Mouse (Mus musculus) testis, postnatal 14 days (tissue): ENCODE data around the gene Ppp1r1a.
A peak's percentile ranks its signal among the peaks of the same experiment; 100 is the strongest.

Experiments
- DNase-seq: peaks from one replicate; pipeline ENCODE4 v3.0.0; 2021; ENCODE audit warnings: low spot score

Gene Ppp1r1a

DNA sequence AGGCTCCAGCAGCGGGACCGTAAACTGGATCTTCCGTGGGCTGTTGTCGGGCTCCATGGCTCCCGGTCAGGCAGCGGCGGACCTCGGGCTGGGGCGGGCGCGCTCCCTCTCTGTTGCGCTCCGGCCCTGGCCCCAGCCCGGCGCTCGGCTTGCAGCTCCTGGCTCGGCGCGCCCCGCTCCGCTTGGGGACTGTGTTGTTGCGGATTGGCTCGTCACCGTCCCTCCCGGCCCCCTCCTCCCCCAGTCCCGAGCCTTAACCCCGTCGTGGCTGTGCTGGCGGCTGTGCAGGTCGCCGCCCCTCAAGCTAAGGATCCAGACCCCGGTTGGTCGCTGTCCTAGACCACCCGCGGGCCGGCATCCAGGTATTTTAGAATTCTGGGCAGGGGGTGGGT is at the start of gene Ppp1r1a:
TSS of gene Ppp1r1a (minus strand) at position 182 of the 392 bp plus-strand sequence.
- DNase-seq = no peak

DNA sequence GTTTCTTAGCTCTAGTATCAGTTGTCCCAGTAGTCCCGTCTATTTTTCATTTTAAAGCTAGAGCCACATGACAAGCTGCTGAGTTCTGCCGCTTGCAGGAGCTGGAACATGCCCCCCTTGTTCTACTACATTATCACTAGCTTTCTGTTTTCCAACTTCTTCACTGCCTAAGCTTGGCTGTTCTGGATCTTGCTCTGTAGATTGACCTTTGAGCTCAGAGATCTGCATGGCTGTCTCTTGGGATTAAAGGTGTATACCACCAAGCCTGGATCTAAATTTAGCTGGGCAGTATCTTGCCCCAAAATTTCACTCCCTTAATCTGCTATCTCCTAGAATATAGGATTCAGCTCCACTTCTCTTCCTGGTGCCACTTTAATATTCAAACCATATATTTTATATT is 48.1 kb upstream of the Ppp1r1a start:
- DNase-seq = no peak

- no peak for DNase-seq
Observed at GRCm38 (mm10) chr15:103564981-103565380, 27.2 kb upstream of the Ppp1r1a start, which contains the start of gene Glycam1. Gene Glycam1, minus strand, starts transcription at chr15:103565081.

GRCm38 (mm10) chr15:103552096-103552690 is 14.4 kb upstream of the Ppp1r1a start:
- DNase-seq = no peak

- DNase-seq = no peak
Observed at GRCm38 (mm10) chr15:103551053-103551452, 13.2 kb upstream of the Ppp1r1a start.

- no peak for DNase-seq
Observed at GRCm38 (mm10) chr15:103549475-103549874, 11.7 kb upstream of the Ppp1r1a start.

- DNase-seq = no peak
Observed at GRCm38 (mm10) chr15:103547983-103548382, 10.2 kb upstream of the Ppp1r1a start.

DNA sequence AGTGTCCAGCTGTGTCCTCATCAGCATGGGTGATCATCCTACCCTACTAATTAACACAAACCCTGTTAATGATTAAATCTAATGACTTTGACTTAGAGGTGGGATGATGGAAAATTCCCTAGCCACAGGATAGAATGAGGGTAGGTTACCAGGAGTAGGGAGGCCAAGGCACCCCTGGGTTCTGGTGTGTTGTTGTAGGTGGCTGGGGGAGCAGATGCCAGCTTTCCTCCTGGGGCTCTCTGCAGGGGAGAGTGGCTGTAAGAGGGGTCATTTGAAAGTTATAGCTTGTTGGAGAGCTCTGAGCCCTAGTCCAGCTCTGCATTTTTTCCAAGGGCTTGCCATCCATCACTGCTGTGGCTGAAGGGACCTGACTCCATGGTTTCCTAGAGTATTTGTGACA is 4.7 kb upstream of the Ppp1r1a start:
- DNase-seq = no peak

GRCm38 (mm10) chr15:103540646-103541045 is 2.8 kb upstream of the Ppp1r1a start:
- DNase-seq = no peak

DNA sequence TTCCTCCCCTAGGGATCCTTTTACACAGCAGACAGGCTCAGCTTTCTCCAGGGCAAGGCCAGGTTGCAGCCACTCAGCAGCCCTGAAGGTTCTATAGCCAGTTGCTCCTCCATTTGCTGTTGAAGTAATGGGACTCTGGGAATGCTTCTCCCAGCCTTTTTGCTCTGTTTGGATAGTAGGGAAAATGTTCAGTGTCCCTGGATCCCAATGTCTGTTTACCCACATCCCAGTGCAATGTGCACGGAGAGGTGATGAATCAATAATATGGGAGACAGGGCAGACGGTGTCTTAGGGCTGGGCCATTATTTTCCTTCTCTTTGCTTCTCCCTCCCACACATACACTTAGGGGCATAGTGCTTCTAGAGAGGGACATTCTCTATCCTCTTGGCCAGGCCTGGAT is 1.5 kb upstream of the Ppp1r1a start:
- no peak for DNase-seq

DNA sequence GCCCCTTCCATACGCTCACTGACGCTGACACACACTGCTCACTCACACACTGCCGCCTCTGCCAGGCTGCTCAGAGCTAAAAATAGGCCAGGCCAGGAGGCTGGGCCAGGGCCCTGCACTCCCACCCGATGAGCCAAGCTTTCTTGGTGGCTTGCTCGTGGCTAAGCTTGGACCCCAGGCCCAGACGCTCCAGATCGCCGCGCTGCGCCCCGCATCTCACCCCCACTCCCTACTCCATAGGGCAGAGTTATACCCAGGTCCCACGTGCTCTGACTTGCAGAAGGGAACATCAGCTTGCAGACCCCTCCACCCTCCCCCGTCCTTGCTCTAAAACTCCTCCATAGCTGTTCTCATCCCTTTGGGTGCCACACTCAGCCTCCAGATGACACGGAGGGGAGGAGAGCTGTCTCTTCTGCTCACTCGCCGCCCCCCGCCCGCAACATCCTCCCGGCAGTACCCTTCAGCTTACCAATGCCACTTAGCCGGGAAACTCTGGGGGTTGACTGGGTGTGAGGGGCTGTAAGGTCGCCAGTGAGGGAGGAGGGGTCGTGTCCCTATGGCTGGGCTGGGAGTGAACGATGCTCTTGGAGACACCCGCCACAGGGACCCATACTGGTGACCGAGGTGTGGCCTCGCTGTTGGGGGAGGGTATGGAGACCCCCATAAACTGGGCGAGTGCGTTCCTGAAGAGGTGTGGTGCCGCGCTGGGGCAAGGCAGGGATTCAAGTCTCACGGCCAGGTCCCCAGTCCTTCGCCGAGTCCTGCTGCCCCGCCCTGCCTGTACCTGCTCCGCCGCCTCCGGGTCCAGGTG is 587 bp downstream of the Ppp1r1a start:
- DNase-seq = no peak

GRCm38 (mm10) chr15:103536456-103536855 is 1.3 kb downstream of the Ppp1r1a start:
- DNase-seq = no peak

- no peak for DNase-seq
Observed at GRCm38 (mm10) chr15:103535786-103536185, 2.0 kb downstream of the Ppp1r1a start.

GRCm38 (mm10) chr15:103535030-103535429 is 2.8 kb downstream of the Ppp1r1a start:
- DNase-seq = no peak

GRCm38 (mm10) chr15:103534054-103534620 is 3.7 kb downstream of the Ppp1r1a start:
- DNase-seq = no peak

DNA sequence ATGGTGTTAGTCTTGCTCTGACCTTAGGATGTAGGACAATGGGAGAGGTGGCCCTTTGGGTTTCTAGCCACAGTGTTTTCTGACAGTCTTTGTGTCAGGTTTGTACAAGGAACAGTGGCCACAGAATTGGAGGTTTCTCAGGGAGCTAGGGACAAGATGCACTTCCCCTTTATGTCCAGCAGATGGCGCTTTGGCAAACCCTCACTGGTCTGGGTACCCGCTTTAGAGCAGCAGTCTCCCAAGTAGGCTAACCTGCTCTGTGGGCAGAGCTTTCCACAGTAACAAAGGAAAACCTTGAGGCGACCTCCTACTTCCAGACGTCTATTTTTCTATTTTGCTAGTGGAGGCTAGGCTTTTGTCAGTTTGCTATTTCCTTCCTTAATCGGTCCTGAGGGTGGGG is 7.4 kb downstream of the Ppp1r1a start:
- DNase-seq = peak; percentile 25

DNA sequence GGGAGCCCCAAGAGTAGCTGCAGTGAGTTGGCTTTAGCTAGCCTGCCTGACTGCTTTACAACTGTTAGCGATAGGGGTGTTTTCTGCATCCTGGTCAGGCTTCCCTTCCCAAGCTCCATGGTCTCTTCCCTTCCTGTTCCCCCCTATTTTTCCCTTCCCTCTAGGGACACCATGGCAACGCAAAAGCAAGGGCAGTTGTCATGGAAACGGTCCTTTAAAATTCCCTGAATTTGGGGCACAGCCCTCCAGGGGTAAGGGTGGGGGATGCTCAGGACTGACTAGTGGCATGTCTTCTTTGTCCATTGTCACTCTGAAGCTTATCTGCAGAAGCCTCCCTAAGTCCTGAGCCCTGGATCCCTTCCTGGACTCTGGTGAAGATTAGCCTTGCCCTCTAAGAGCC is 14.6 kb downstream of the Ppp1r1a start:
- no peak for DNase-seq

DNA sequence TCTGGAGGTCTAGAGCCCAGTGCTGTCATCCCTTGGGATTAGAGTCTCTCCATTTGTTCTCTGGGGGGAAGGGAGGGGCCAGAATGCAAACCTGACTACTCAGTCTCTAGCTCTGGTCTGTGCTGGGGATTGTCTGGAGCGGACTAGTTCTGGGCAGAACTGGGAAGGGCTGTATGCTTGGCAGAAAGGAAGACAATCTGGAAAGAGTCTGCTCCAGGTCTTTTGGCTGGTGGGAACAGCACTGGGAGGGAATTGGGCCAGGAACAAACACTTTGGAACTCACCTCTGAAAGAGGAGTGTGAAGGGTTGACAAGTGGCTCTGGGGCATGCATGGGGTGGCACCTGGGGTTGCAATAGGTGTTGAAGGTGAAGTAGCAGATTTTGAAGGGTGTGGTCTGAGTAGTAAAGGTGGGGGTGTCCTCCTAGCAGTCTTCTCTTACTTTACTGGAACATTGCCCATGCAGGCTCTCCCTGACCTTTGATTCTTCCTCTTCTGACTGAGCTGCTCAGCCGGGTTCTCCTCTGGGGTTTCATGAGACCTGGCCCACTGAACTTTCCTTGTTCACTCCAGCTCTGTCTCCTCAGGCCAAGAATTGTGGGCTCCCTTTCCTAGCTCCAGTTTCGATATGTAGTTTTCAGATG is 15.2 kb downstream of the Ppp1r1a start:
- DNase-seq = no peak

GRCm38 (mm10) chr15:103519386-103520378 is 18.1 kb downstream of the Ppp1r1a start:
- DNase-seq = no peak

DNA sequence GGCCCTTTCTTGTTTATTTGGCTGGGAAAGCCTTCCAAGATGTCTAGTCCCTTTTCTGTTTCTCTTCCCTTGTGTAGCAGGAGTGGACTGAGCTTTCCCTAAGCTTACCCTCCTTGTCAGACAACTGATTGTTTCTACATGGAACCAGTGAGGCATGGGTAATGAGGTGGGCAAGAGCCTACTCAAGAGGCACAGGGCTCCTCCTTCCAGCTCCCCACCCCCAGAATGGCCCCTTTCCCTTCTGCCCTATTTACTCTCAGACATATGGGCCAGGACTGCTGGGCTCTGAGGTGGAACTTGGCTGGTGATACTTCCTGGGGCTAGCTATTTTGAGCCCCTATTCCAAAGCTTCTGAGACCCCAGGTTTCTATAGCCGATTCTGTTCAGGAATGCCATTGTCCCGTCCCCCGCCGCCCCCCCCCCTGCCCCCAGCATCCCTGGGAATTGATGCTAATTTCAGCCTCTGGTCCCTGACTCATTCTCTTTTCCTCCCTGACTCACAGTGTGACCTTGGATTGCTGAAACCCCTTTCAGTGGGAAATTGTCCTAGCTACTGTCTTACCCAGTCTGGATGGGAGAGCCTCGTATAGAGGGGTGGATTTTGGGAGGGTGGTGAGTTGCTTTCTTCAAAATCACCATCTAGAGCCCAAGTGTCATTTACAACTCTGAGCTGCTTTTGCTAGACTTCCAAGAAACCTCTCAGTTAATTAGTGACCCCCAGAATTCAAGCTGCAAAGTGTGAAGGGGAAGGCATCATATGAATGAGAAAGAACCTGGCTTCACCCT is 19.0 kb downstream of the Ppp1r1a start:
- DNase-seq = no peak

DNA sequence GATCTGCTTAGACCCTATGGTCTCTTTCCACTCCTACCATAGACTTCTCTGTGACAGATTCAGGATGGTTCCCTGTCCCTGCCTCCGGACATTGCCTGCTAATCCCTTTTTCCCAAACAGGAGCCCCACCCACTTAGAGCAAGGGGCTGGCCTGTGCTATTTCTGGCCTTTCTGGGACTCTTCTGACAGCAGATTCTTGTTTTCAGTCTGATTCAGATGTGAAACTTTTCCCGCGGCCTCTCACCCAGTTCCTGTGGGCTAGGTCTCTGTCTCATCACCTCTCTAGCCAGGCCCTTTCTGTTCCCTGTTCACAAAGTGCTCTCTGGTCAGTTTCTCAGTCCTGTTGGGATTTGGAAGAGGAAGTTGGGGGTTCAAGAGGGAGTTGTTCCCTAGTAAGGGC is 22.9 kb downstream of the Ppp1r1a start:
- DNase-seq = no peak
